Mouse (Mus musculus) CH12.LX (cell line): ENCODE data around the gene Slc39a1. TPM values are rescaled to one million over a fixed set of nuclear protein-coding genes. Genes with fewer than 3 reads are reported as not detected.

Experiments
- DNase-seq: peaks from one replicate; pipeline ENCODE4 v3.0.0-alpha.2; 2013; ENCODE audit errors: extremely low read depth
- H3K27ac ChIP-seq: 2 replicates; pipeline ENCODE4 v1.5.1; 2012; ENCODE audit warnings: low read depth, mild to moderate bottlenecking, control low read depth, moderate library complexity; ENCODE audit not compliant: insufficient read depth
- H3K27me3 ChIP-seq: replicated peaks from 2 replicates; pipeline ENCODE3; 2012; ENCODE audit warnings: inconsistent platforms
- H3K36me3 ChIP-seq, 2 experiments: replicated peaks in 1 of 2; 2 replicates each; pipeline versions ENCODE3 to v1.6.1; 2012; ENCODE audit warnings: inconsistent platforms in 1 of 2, low read length in 1 of 2, mild to moderate bottlenecking in 1 of 2, mixed read lengths in 1 of 2, moderate library complexity in 1 of 2; ENCODE audit not compliant: control insufficient read depth in 1 of 2, insufficient read depth in 1 of 2
- H3K4me1 ChIP-seq, 2 experiments: 2 replicates each; pipeline ENCODE4 v1.6.1; 2012; ENCODE audit warnings: inconsistent platforms in 1 of 2, moderate library complexity in 1 of 2; ENCODE audit not compliant: insufficient read depth in 2 of 2, control insufficient read depth in 1 of 2
- H3K4me2 ChIP-seq: 2 replicates; pipeline ENCODE4 v1.6.1; 2012; ENCODE audit warnings: low read depth, mild to moderate bottlenecking, control low read depth; ENCODE audit not compliant: poor library complexity, insufficient read depth, severe bottlenecking
- H3K4me3 ChIP-seq, 3 experiments: fragments of 150-350 bp in 1 of 3; sonication (generic) in 1 of 3; replicated peaks in 1 of 3; 2 replicates each; pipeline versions ENCODE3 to v1.5.1; 2011 to 2012; ENCODE audit warnings: low read depth in 2 of 3, low read length in 2 of 3, mild to moderate bottlenecking in 2 of 3, moderate library complexity in 2 of 3, control low read depth in 1 of 3, improper control_type of control experiment in 1 of 3, inconsistent platforms in 1 of 3, mixed read lengths in 1 of 3; ENCODE audit not compliant: poor library complexity in 1 of 3
- H3K79me2 ChIP-seq: replicated peaks from 2 replicates; pipeline ENCODE4 v1.6.1; 2012; ENCODE audit warnings: mild to moderate bottlenecking, moderate library complexity; ENCODE audit not compliant: control insufficient read depth, poor library complexity, insufficient read depth, severe bottlenecking; ENCODE audit errors: extremely low read depth
- H3K9ac ChIP-seq: 2 replicates; pipeline ENCODE4 v1.6.1; 2012; ENCODE audit warnings: low read depth, mild to moderate bottlenecking, control low read depth, moderate library complexity; ENCODE audit not compliant: insufficient read depth
- H3K9me3 ChIP-seq: replicated peaks from 2 replicates; pipeline ENCODE3; 2012; ENCODE audit warnings: low read length, inconsistent platforms, mixed read lengths
- BHLHE40 ChIP-seq: IDR thresholded peaks from 2 replicates; pipeline ENCODE4 v1.6.1; 2011; ENCODE audit warnings: mild to moderate bottlenecking, low read depth, low read length, improper control_type of control experiment
- CHD2 ChIP-seq: IDR thresholded peaks from 2 replicates; pipeline ENCODE4 v1.6.1; 2011; ENCODE audit warnings: low read length, improper control_type of control experiment
- ETS1 ChIP-seq: conservative IDR thresholded peaks from 2 replicates; pipeline ENCODE4 v1.6.1; 2012; ENCODE audit warnings: low read depth, mild to moderate bottlenecking, inconsistent platforms, low read length, improper control_type of control experiment, moderate library complexity
- HCFC1 ChIP-seq: IDR thresholded peaks from 2 replicates; pipeline ENCODE4 v1.6.1; 2012; ENCODE audit warnings: low read depth, mild to moderate bottlenecking, inconsistent platforms, low read length, improper control_type of control experiment
- JUN ChIP-seq: IDR thresholded peaks from 2 replicates; pipeline ENCODE4 v1.6.1; 2011; ENCODE audit warnings: low read depth, mild to moderate bottlenecking, low read length, improper control_type of control experiment, moderate library complexity; ENCODE audit not compliant: insufficient read depth
- JUND ChIP-seq: conservative IDR thresholded peaks from 2 replicates; pipeline ENCODE4 v1.6.1; 2011; ENCODE audit warnings: low read depth, low read length, improper control_type of control experiment
- MAFK ChIP-seq: IDR thresholded peaks from 2 replicates; pipeline ENCODE4 v1.6.1; 2011; ENCODE audit warnings: low read length, improper control_type of control experiment; ENCODE audit not compliant: insufficient replicate concordance
- MAX ChIP-seq: IDR thresholded peaks from 2 replicates; pipeline ENCODE4 v1.6.1; 2011; ENCODE audit warnings: low read length, improper control_type of control experiment
- MAZ ChIP-seq: IDR thresholded peaks from 2 replicates; pipeline ENCODE4 v1.6.1; 2012; ENCODE audit warnings: low read depth, mild to moderate bottlenecking, inconsistent platforms, low read length, improper control_type of control experiment, moderate library complexity
- MEF2A ChIP-seq: IDR thresholded peaks from 2 replicates; pipeline ENCODE4 v1.6.1; 2014; ENCODE audit warnings: low read depth, mild to moderate bottlenecking, inconsistent platforms, low read length, improper control_type of control experiment, borderline replicate concordance
- MXI1 ChIP-seq: IDR thresholded peaks from 2 replicates; pipeline ENCODE4 v1.6.1; 2011; ENCODE audit warnings: mild to moderate bottlenecking, low read depth, low read length, improper control_type of control experiment
- POLR2A ChIP-seq: IDR thresholded peaks from 2 replicates; pipeline ENCODE4 v1.6.1; 2011; ENCODE audit warnings: low read depth, mild to moderate bottlenecking, improper control_type of control experiment, low read length
- SIN3A ChIP-seq: IDR thresholded peaks from 2 replicates; pipeline ENCODE4 v1.6.1; 2012; ENCODE audit warnings: low read length, improper control_type of control experiment, inconsistent platforms
- TBP ChIP-seq: conservative IDR thresholded peaks from 2 replicates; pipeline ENCODE4 v1.6.1; 2011; ENCODE audit warnings: low read depth, low read length, improper control_type of control experiment
- ZC3H11A ChIP-seq: IDR thresholded peaks from 2 replicates; pipeline ENCODE4 v1.6.1; 2012; ENCODE audit warnings: low read depth, mild to moderate bottlenecking, inconsistent platforms, low read length, improper control_type of control experiment
- ZMIZ1 ChIP-seq: IDR thresholded peaks from 2 replicates; pipeline ENCODE4 v1.6.1; 2012; ENCODE audit warnings: low read depth, mild to moderate bottlenecking, inconsistent platforms, low read length, improper control_type of control experiment
- ZNF384 ChIP-seq: IDR thresholded peaks from 2 replicates; pipeline ENCODE4 v1.6.1; 2012; ENCODE audit warnings: low read depth, low read length, improper control_type of control experiment, inconsistent platforms
- dilution Hi-C: fragments of 300-500 bp; cut with MboI; formaldehyde crosslinking; loops from 2 replicates; pipeline ENCODE4 v1.14.3; 2020; ENCODE audit warnings: low sequenced_read_pairs; ENCODE audit not compliant: extremely low pct_unique_long_range_greater_than_20kb, extremely low pct_ligation_motif_present
- in situ Hi-C: fragments of 300-500 bp; cut with MboI; formaldehyde crosslinking; loops from 3 replicates; pipeline ENCODE4 v1.14.3; 2019; ENCODE audit warnings: low sequenced_read_pairs, low pct_ligation_motif_present, low pct_unique_long_range_greater_than_20kb, mixed read lengths
- polyA plus RNA-seq: library from polyadenylated mRNA; unstranded; fragments of >175 nt; gene quantifications from 2 replicates; pipeline ENCODE4 v1.2.1, GENCODE M21; 2012; ENCODE audit warnings: low read depth; ENCODE audit not compliant: insufficient read length
- total RNA-seq, 2 experiments: library from RNA; depleted of rRNA; stranded (reverse); fragments of 300-350 nt in 1 of 2; fragments of >200 nt in 1 of 2; gene quantifications; 2 replicates each; pipeline ENCODE4 v1.2.3; 2012 to 2014

The Slc39a1 gene
- total and polyA plus RNA-seq, 3 experiments = 23.8 to 42.2 (median 40.7) TPM

DNA sequence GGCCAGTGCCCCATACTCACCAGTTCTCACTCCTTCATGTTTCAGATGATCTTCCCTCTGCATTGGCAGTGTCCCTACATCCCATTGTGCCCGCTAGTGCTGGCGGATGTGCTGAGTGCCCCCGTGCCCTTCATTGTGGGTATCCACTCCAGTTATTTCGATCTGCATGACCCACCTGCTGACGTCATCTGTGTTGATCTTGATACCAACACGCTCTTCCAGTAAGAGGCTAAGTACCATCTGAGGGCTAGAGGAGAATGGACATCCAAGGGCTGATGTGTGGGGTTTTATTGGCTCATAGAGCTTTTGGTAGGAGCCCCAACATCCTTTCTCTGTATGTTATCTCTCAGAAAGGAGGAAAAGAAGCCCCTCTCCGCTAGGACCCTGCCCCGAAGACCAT lies 22.8 kb downstream of the Slc39a1 start:
- TF ChIP-seq ZC3H11A = no peak
- no peak for TF ChIP-seq SIN3A
- TF ChIP-seq HCFC1 = no peak
- no peak for TF ChIP-seq MAX
- TF ChIP-seq POLR2A = no peak
- no peak for TF ChIP-seq MEF2A
- TF ChIP-seq MAFK = no peak
- TF ChIP-seq TBP = no peak
- TF ChIP-seq ETS1 = no peak
- TF ChIP-seq BHLHE40 = no peak
- no peak for TF ChIP-seq JUND
- no peak for TF ChIP-seq CHD2
- TF ChIP-seq MXI1 = no peak
- no peak for TF ChIP-seq MAZ
- TF ChIP-seq ZMIZ1 = no peak
- TF ChIP-seq JUN = no peak

DNA sequence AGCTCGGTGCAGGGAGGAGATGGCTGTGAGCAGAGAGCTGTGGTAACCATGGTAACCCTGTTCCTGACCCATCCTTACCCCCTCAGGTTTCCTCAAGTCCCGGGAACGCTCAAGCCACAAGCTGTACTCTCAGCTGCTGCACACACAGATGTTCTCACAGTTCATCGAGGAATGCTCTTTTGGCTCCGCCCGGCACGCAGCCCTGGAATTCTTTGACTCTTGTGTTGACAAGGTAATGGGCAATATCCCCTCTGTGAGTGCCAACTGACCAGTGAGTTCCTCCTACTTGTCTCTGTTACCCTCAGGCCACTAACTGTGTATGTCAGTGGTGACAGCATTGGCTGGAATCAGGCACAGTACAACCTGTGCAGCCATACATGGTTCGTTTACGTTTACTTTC lies 24.2 kb downstream of the Slc39a1 start:
- peaks cover 85 to 97% of the 10 kb centered on the region in 2 experiments for H3K36me3 ChIP-seq
- H3K4me1 ChIP-seq = peaks cover 13 to 20% of the 10 kb centered on the region in 2 experiments
- no peak overlapping the region for H3K9ac ChIP-seq
- H3K4me2 ChIP-seq = no peak overlapping the region
- no peak overlapping the region for H3K4me3 ChIP-seq
- TF ChIP-seq ZNF384 = no peak
- no peak overlapping the region for H3K27ac ChIP-seq
- no peak for DNase-seq
- no peaks in the 10 kb centered on the region for H3K27me3 ChIP-seq
- peaks cover 20% of the 10 kb centered on the region for H3K79me2 ChIP-seq
- in situ Hi-C loops (no loop called here), dilution Hi-C loops (no loop called here)
- no peaks in the 10 kb centered on the region for H3K9me3 ChIP-seq

More for the DNA sequence above, 22.8 kb downstream of the Slc39a1 start:
- H3K79me2 ChIP-seq = peaks cover 28% of the 10 kb centered on the region
- no peak overlapping the region for H3K4me3 ChIP-seq
- H3K27me3 ChIP-seq = no peaks in the 10 kb centered on the region
- in situ Hi-C loops = no loop called here
- H3K9me3 ChIP-seq = no peaks in the 10 kb centered on the region
- H3K4me1 ChIP-seq = peaks cover 13 to 20% of the 10 kb centered on the region in 2 experiments
- DNase-seq = no peak
- H3K9ac ChIP-seq = no peak overlapping the region
- H3K27ac ChIP-seq = no peak overlapping the region
- peaks cover 72 to 83% of the 10 kb centered on the region in 2 experiments for H3K36me3 ChIP-seq
- dilution Hi-C loops = no loop called here
- no peak overlapping the region for H3K4me2 ChIP-seq
